Mouse (Mus musculus): ENCODE results near the gene Hunk. TPM values are rescaled to one million over a fixed set of nuclear protein-coding genes. Genes with fewer than 3 reads are reported as not detected.

The Hunk gene
- polyA plus RNA-seq, 1 experiment = 0.71 TPM

DNA sequence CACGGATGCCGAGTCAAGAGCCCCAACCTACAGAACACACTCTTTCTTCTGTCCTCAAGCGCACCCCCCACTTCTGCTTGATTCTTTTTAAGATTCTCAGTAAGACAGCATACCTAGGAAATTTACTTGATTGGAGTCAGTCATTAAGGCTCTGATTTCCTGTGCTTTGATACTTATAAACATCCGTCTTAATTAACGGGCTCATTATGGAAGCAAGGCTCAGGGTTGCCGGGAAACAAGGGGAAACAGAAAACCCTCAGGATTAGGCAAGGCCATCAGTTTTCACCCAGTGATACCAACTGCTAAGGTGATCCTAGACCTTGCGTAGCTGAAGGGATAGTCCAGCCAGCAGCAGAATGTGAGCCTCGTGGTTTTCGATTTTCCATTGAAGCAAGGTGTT, 162.2 kb downstream of the Hunk start:
- H3ac ChIP-seq (ENCODE audit: control insufficient read depth, insufficient read length, low read depth) = no peak overlapping the region
- H3K36me3 ChIP-seq (ENCODE audit: control insufficient read depth, insufficient read depth) = no peaks in the 10 kb centered on the region
- no peaks in the 10 kb centered on the region for H3K79me3 ChIP-seq (ENCODE audit: low read depth)
- H3K27me3 ChIP-seq (ENCODE audit: control insufficient read depth, insufficient read depth, insufficient read length) = no peaks in the 10 kb centered on the region
- H3K79me2 ChIP-seq (ENCODE audit: control insufficient read depth, insufficient read depth) = no peaks in the 10 kb centered on the region
- H3K4me3 ChIP-seq (ENCODE audit: insufficient read depth, poor library complexity, severe bottlenecking) = no peak overlapping the region
- TF ChIP-seq CEBPB (IDR thresholded peaks at IDR 0.05; ENCODE audit: low read depth) = no peak
- no peak for TF ChIP-seq FOSL1 (IDR thresholded peaks at IDR 0.05; ENCODE audit: insufficient read depth, low read length, poor library complexity, severe bottlenecking)
- no peak for TF ChIP-seq MYOD1 (IDR thresholded peaks at IDR 0.05; ENCODE audit: control insufficient read depth, insufficient read length, low read depth)
- no peak for TF ChIP-seq MYOG (IDR thresholded peaks at IDR 0.05; ENCODE audit: control insufficient read depth, extremely low read depth, insufficient read length)
- no peak for TF ChIP-seq MAX (IDR thresholded peaks at IDR 0.05)
- no peak for TF ChIP-seq CTCF (IDR thresholded peaks at IDR 0.05; ENCODE audit: control insufficient read depth, insufficient read depth, insufficient read length)
- no peak for TF ChIP-seq USF1 (IDR thresholded peaks at IDR 0.05; ENCODE audit: low read depth)

Other genes starting within 250 kb of the Hunk start
- gene Tiam1, start 242.2 kb upstream of the Hunk start, polyA plus RNA-seq (2012; fragmentation: generic; extraction: Trizol) = 6.9 TPM
- 1,571 TPM for gene Sod1, start 165.3 kb upstream of the Hunk start, polyA plus RNA-seq (2012; fragmentation: generic; extraction: Trizol)
- 16.2 TPM for gene Scaf4, start 101.5 kb upstream of the Hunk start, polyA plus RNA-seq (2012; fragmentation: generic; extraction: Trizol)